Mouse (Mus musculus) cortical plate, adult 2 months (tissue): ENCODE measurements around the gene Copb1.

Source experiments
- CTCF ChIP-seq: fragments of 200-500 bp; IDR thresholded peaks from 2 replicates; pipeline ENCODE4 v1.5.1; 2011; ENCODE audit warnings: mild to moderate bottlenecking, control low read depth, low read length; ENCODE audit not compliant: insufficient read depth; ENCODE audit errors: extremely low read depth
- POLR2A ChIP-seq: fragments of 200-500 bp; IDR thresholded peaks from 2 replicates; pipeline ENCODE4 v1.6.1; 2011; ENCODE audit warnings: mild to moderate bottlenecking, low read length, control low read depth; ENCODE audit not compliant: insufficient read depth; ENCODE audit errors: extremely low read depth

GRCm38 (mm10) chr7:114210618-114211017, 43.9 kb downstream of the Copb1 start:
- TF ChIP-seq CTCF (no peak), POLR2A (no peak)
